Mouse (Mus musculus) stomach, postnatal 0 days (tissue): ENCODE data around the gene Pcgf1. TPM values are rescaled to one million over a fixed set of nuclear protein-coding genes. Genes with fewer than 3 reads are reported as not detected.
A peak's percentile ranks its signal among the peaks of the same experiment; 100 is the strongest.

Source experiments
- ATAC-seq: fragments of 200-750 bp; cut with Nextera tagmentation; 2 replicates; pipeline ENCODE4 v1.8.0; 2017; ENCODE audit not compliant: low FRiP score, low TSS enrichment
- DNase-seq: peaks from one replicate; pipeline ENCODE4 v3.0.0-alpha.2; 2016; ENCODE audit warnings: low spot score
- H3K27ac ChIP-seq: fragments of 300-500 bp; sonication (generic); replicated peaks from 2 replicates; pipeline ENCODE4 v1.5.1; 2014; ENCODE audit warnings: mild to moderate bottlenecking, control low read depth
- H3K27me3 ChIP-seq: fragments of 300-500 bp; sonication (generic); 2 replicates; pipeline ENCODE4 v1.6.1; 2014; ENCODE audit warnings: low read length; ENCODE audit not compliant: control insufficient read depth, insufficient read depth
- H3K36me3 ChIP-seq: fragments of 300-500 bp; sonication (generic); 2 replicates; pipeline ENCODE4 v1.6.1; 2014; ENCODE audit warnings: low read length, mixed read lengths; ENCODE audit not compliant: control insufficient read depth, insufficient read depth
- H3K4me1 ChIP-seq: fragments of 300-500 bp; sonication (generic); replicated peaks from 2 replicates; pipeline ENCODE4 v1.6.1; 2014; ENCODE audit warnings: antibody characterized with exemption; ENCODE audit not compliant: control insufficient read depth, insufficient read depth
- H3K4me2 ChIP-seq: fragments of 300-500 bp; sonication (generic); replicated peaks from 2 replicates; pipeline ENCODE4 v1.6.1; 2014; ENCODE audit warnings: low read depth, mild to moderate bottlenecking, control low read depth, moderate library complexity
- H3K4me3 ChIP-seq: fragments of 300-500 bp; sonication (generic); 2 replicates; pipeline ENCODE4 v1.5.1; 2014; ENCODE audit warnings: low read depth, low read length, control low read depth
- H3K9ac ChIP-seq: fragments of 300-500 bp; sonication (generic); 2 replicates; pipeline ENCODE4 v1.6.1; 2014; ENCODE audit warnings: mild to moderate bottlenecking, low read length, control low read depth, mixed read lengths
- H3K9me3 ChIP-seq: fragments of 300-500 bp; sonication (generic); 2 replicates; pipeline ENCODE4 v1.6.1; 2016; ENCODE audit warnings: low read length; ENCODE audit not compliant: control insufficient read depth
- CTCF ChIP-seq: IDR thresholded peaks from 2 replicates; pipeline ENCODE4 v1.5.1; 2016; ENCODE audit warnings: antibody characterized with exemption, low read depth, mild to moderate bottlenecking, moderate library complexity
- EP300 ChIP-seq: optimal IDR thresholded peaks from 2 replicates; pipeline ENCODE3; 2016; ENCODE audit warnings: antibody characterized with exemption
- WGBS: fragments of 180-500 bp; shearing (Covaris S2); extraction: QIAGEN DNeasy Blood & Tissue Kit; methylation state at CpG from one replicate; pipeline ENCODE4 v1.1.7; 2014; 5-methylcytosine and 5-hydroxymethylcytosine counted together
- microRNA counts: library from miRNA; unstranded; fragments of <30 nt; microRNA quantifications from one replicate; lab custom pipeline; 2015
- microRNA-seq: library from miRNA; unstranded; fragments of <30 nt; microRNA quantifications from one replicate; pipeline ENCODE4, GENCODE M21; 2016
- polyA plus RNA-seq: library from polyadenylated mRNA; unstranded; fragments of >200 nt; fragmentation: Nextera tagmentation; extraction: Ambion mirVana; gene quantifications from 2 replicates; pipeline ENCODE4 v1.2.1, GENCODE M21; 2015

Pcgf1 gene
- polyA plus RNA-seq, 1 experiment from 2014 or later: 14.0 TPM

DNA sequence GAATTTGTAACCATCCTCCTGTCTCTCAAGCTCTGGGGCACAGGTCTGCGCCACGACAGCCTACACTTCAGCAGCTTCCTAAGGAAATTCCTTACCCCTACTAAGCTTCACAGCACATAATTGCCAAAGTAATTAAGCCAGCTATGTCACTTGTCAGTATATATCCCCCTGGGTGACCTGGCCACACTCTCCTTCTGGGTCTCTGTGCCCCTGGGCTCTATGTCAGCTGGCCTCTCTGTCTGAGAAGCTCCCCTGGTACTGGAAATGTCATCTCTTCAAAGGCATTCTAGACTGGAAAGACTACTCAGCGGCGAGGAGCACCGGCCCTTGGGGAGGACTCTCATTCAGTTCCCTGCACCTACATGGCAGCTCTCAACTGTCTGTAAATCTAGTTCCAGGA, 45.3 kb downstream of the Pcgf1 start:
- WGBS: 76% methylated on average over 5 of the region's 5 CpGs
- TF ChIP-seq EP300 (no peak), CTCF (no peak)
- Histone ChIP-seq H3K4me1 (no peaks in the 10 kb centered on the region; the same call in none of the 2 replicates), H3K4me2 (no peak overlapping the region), H3K36me3 (peaks cover 2% of the 10 kb centered on the region), H3K27me3 (no peaks in the 10 kb centered on the region), H3K27ac (no peak overlapping the region), H3K9me3 (no peaks in the 10 kb centered on the region), H3K9ac (no peak overlapping the region), H3K4me3 (no peak overlapping the region)
- ATAC-seq (no peak), DNase-seq (no peak)

DNA sequence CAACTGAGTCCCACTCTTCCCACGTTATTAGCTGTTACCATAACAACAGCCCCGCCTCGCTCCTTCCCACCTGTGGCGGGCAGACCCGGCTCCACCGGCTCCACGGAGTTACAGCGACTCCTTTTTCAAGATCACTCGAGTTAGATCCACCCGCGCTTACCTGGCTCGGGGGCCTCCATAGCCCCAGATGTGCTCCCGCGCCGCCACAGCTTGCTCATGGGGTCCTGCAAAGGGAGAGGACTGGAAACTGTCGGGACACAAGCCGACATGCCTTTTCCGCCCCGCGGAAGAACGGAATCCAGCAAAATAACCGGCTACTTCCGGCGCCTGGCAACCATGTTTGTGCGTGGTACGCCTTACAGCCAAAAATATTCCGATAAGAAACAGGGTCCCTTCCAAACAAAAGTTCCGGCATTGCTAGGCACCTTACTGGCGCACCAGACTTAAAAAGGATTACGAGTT, 47.2 kb downstream of the Pcgf1 start:
- H3K27me3 ChIP-seq: no peaks in the 10 kb centered on the region
- TF ChIP-seq CTCF: no peak
- ATAC-seq (peak; percentile 22), DNase-seq (peak; percentile 91)
- no peak overlapping the region for H3K27ac ChIP-seq
- H3K36me3 ChIP-seq: no peaks in the 10 kb centered on the region
- peak overlapping the region; percentile 80 for H3K4me3 ChIP-seq
- H3K9me3 ChIP-seq: no peaks in the 10 kb centered on the region
- no peaks in the 10 kb centered on the region; the same call in none of the 2 replicates for H3K4me1 ChIP-seq
- H3K4me2 ChIP-seq: peak overlapping the region; percentile 91
- under 1% methylated on average over 30 of the region's 30 CpGs for WGBS
- H3K9ac ChIP-seq: peak overlapping the region; percentile 75

DNA sequence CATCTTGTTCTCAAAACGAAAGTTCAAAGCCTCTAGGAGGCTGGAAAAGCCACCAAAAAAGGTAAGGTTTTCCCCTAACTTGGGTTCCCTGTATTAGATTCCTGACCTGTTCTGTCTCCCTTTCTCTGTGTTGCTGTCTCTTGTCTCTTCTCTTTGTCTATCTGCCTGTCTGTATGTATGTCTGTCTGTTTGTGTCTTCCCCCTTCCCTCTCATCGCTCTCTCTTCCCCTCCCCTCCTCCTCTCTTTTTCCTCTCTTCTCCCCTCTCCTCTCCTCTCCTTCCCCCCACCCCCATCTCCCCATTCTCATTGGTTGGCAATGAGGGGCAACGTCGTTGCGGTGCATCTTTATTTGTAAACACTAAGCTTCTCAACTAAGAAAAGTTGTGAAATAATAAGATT, 47.7 kb downstream of the Pcgf1 start, which contains the start of gene Ino80b:
Ino80b (minus strand) TSS at position 101 of the 400 bp plus-strand sequence.
- Histone ChIP-seq H3K4me2 (peak within 1 kb of the TSS; percentile 91), H3K9ac (peak within 1 kb of the TSS; percentile 75), H3K4me3 (peak within 1 kb of the TSS; percentile 80), H3K27ac (no peak within 1 kb of the TSS), H3K36me3 (no peaks in the 10 kb centered on the region), H3K27me3 (no peaks in the 10 kb centered on the region), H3K4me1 (no peaks in the 10 kb centered on the region; the same call in none of the 2 replicates), H3K9me3 (no peaks in the 10 kb centered on the region)
- no peak for TF ChIP-seq EP300
- 23% methylated on average over 5 of the region's 5 CpGs for WGBS
- DNase-seq (no peak), ATAC-seq (no peak)

DNA sequence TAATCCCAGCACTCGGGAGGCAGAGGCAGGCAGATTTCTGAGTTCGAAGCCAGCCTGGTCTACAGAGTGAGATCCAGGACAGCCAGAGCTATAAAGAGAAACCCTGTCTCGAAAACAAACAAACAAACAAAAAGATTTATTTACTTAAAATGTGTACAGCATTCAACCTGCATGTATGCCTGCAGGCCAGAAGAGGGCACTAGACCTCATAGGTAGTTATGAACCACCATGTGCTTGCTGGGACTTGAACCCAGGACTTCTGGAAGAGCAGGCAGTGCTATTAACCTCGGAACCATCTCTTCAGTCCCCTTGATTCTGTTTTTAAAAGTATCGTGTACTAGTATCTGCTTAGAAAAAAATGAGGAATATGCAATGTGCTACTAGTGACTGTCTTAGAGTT, 49.8 kb downstream of the Pcgf1 start:
- 97% methylated on average over 5 of the region's 5 CpGs for WGBS
- DNase-seq (no peak), ATAC-seq (no peak)
- TF ChIP-seq CTCF: peak; percentile 56
- TF ChIP-seq EP300: no peak
- no peak overlapping the region for H3K4me2 ChIP-seq
- no peaks in the 10 kb centered on the region; the same call in none of the 2 replicates for H3K4me1 ChIP-seq
- H3K4me3 ChIP-seq: no peak overlapping the region
- no peaks in the 10 kb centered on the region for H3K9me3 ChIP-seq
- H3K27ac ChIP-seq: no peak overlapping the region
- H3K9ac ChIP-seq: no peak overlapping the region
- H3K36me3 ChIP-seq: no peaks in the 10 kb centered on the region
- no peaks in the 10 kb centered on the region for H3K27me3 ChIP-seq

MicroRNAs encoded within 50 kb of the gene (microRNA counts, 519-probe panel; counts per million panel counts)
- not detected for microRNA mmu-miR-3470a+mmu-miR-3470b (lab: Ali Mortazavi, UCI)

Small RNA genes within 50 kb of the gene (microRNA-seq; reads per million reads assigned to microRNA genes)
- not detected for gene Mir3470a
- gene Mir7040: not detected

Other genes with a start within 250 kb of the Pcgf1 start
- gene Sema4f, start 138.1 kb upstream of the Pcgf1 start, polyA plus RNA-seq: 0.58 and 0.67 TPM in 2 replicates
- 0.08 and 0.28 TPM in 2 replicates for gene M1ap, start 131.0 kb upstream of the Pcgf1 start, polyA plus RNA-seq
- 8.3 TPM in 2 replicates for gene Dok1, start 44.4 kb upstream of the Pcgf1 start, polyA plus RNA-seq
- 5.5 and 6.1 TPM in 2 replicates for gene Loxl3, start 43.7 kb upstream of the Pcgf1 start, polyA plus RNA-seq
- 135 and 150 TPM in 2 replicates for gene Aup1, start 23.3 kb upstream of the Pcgf1 start, polyA plus RNA-seq
- gene Htra2, start 22.6 kb upstream of the Pcgf1 start, polyA plus RNA-seq: 31.3 and 35.7 TPM in 2 replicates
- 5.4 and 5.8 TPM in 2 replicates for gene Dqx1, start 20.0 kb upstream of the Pcgf1 start, polyA plus RNA-seq
- 2.4 TPM in 2 replicates for gene Tlx2, start 7.6 kb upstream of the Pcgf1 start, polyA plus RNA-seq
- gene Lbx2, start 8.5 kb downstream of the Pcgf1 start, polyA plus RNA-seq: 0.53 and 0.56 TPM in 2 replicates
- 1.1 and 1.4 TPM in 2 replicates for gene Ccdc142, start 23.7 kb downstream of the Pcgf1 start, polyA plus RNA-seq
- gene Gm42688, start 23.7 kb downstream of the Pcgf1 start, polyA plus RNA-seq: 1.1 and 1.3 TPM in 2 replicates
- 108 and 117 TPM in 2 replicates for gene Mrpl53, start 31.2 kb downstream of the Pcgf1 start, polyA plus RNA-seq
- gene Mogs, start 37.6 kb downstream of the Pcgf1 start, polyA plus RNA-seq: 23.2 and 24.4 TPM in 2 replicates
- 57.4 and 59.4 TPM in 2 replicates for gene Wbp1, start 43.7 kb downstream of the Pcgf1 start, polyA plus RNA-seq
- gene Ino80b, start 47.6 kb downstream of the Pcgf1 start, polyA plus RNA-seq: 7.7 and 9.4 TPM in 2 replicates
- gene Rtkn, start 57.6 kb downstream of the Pcgf1 start, polyA plus RNA-seq: 18.5 and 20.4 TPM in 2 replicates
- 1.6 and 1.7 TPM in 2 replicates for gene Wdr54, start 78.5 kb downstream of the Pcgf1 start, polyA plus RNA-seq
- 1.1 TPM in 2 replicates for gene 1700003E16Rik, start 78.5 kb downstream of the Pcgf1 start, polyA plus RNA-seq
- gene Dctn1, start 88.1 kb downstream of the Pcgf1 start, polyA plus RNA-seq: 42.9 and 43.5 TPM in 2 replicates
- 0.08 and 0.18 TPM in 2 replicates for gene Slc4a5, start 142.0 kb downstream of the Pcgf1 start, polyA plus RNA-seq
- 21.1 and 23.0 TPM in 2 replicates for gene Mthfd2, start 248.0 kb downstream of the Pcgf1 start, polyA plus RNA-seq
- 31.0 and 32.5 TPM in 2 replicates for gene Mob1a, start 248.1 kb downstream of the Pcgf1 start, polyA plus RNA-seq